Mouse (Mus musculus) layer of hippocampus, adult 18-20 months (tissue): ENCODE measurements around the gene Them7. TPM values are rescaled to one million over a fixed set of nuclear protein-coding genes. Genes with fewer than 3 reads are reported as not detected.

Experiments used
- DNase-seq, 2 experiments: peaks; one replicate each; pipeline ENCODE4 v3.0.0; 2022; ENCODE audit warnings: low spot score in 2 of 2
- total RNA-seq, 2 experiments: library from RNA; stranded (reverse); gene quantifications; 2 replicates each; pipeline ENCODE4 v1.2.3; 2021

Gene Them7
- total RNA-seq, 2 experiments from 2014 or later = not detected

GRCm38 (mm10) chr2:105234278-105234677 is 10.2 kb downstream of the Them7 start:
- DNase-seq = no peak

DNA sequence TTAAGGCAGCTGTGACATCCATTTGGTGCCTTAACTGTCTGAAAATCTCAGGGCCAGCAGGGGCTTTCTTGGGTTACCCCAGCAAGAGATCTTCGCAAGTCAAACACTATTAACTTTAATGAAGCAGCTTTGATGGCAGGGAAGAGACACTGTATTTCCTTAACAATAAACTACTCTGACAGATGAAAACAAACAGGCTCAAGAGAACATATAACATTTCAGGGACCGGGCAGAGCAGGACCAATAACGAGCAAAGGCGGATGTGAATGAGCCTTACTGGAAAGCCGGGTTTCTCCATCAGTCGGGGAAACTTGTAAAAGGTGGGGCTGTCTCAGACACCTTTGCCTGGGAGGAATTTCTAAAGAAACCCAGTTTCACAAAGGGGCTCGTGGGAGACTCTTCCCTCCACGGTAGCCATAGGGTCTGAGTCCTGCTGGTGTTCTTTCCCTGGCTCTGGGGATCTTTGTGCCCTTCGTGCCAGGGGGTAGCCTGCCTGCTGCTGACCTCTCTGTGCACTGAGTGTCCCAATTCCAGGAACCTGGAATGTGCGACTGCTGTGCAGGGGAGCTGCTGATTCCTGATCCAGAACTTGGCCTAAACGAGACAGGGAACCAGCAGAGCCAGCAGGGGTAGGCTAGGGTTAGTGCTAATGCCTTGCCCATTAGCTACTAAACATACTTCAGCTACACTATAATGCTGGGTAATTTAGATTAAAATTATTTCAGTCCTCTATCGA is 11.4 kb downstream of the Them7 start:
- no peak for DNase-seq

- no peak for DNase-seq
These were observed 13.3 kb downstream of the Them7 start for GRCm38 (mm10) chr2:105237424-105237823.

DNA sequence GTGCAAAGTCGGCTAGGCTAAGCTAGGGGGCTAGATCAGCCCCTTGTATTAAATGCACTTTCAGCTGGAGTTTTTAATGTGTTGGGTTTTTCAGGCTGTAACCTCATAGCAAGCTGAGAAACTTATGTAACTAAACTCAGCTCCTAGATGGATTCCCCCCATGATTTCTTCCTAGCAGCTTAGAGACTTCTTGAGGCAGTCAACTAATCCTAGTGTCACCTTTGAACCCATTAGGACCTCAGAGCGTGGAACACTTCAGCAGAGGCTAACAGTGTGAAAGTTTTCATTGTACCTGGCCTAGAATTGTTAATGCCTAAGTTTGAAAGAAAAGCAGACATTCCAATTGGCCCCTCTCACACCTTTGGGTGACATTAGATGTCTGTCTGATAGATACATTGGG is 13.7 kb downstream of the Them7 start:
- no peak for DNase-seq

- DNase-seq = peak in 1 of 2 experiments; percentile 55
These were observed 14.7 kb downstream of the Them7 start for GRCm38 (mm10) chr2:105238775-105239174.

GRCm38 (mm10) chr2:105240631-105241030 is 16.5 kb downstream of the Them7 start:
- no peak for DNase-seq

DNA sequence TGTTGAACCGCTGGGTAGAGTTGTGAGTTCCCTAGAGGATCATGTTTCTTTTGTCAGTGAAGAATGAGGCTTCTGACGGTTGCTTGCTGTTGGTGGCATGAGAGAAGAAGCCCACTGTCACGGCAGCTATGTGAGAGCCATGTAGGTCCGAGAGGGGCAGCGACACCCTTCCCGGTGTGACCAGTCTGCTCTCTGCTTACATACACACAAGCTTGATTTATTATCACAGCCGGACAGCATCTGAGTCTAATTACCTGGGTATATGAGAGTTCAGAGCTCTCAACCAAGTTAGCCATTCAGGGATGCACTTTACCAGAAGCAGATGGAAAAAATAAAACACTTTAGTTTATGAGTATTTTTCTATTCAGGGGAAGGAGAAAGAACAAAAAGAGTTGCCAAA is 18.8 kb downstream of the Them7 start:
- DNase-seq = no peak

GRCm38 (mm10) chr2:105244733-105245132 is 20.6 kb downstream of the Them7 start:
- DNase-seq = no peak

GRCm38 (mm10) chr2:105251978-105252377 is 27.9 kb downstream of the Them7 start:
- no peak for DNase-seq

DNA sequence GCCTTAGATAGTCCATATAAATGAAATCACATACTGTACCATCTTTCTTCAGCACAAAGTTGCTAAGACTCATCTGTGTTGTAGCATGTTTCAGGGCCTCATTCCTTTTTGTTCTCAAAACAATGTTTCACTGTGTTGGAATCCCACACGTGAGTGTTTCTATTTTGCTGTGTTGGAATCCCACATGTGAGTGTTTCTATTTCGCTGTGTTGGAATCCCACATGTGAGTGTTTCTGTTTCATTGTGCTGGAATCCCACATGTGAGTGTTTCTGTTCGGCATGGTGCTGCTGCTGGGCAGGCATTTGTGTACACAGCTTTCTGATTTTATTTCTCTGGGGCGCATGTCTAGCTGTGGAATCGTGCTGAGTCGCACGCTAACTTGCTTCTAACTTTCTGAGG is 28.7 kb downstream of the Them7 start:
- no peak for DNase-seq

- no peak for DNase-seq
These were observed 31.3 kb downstream of the Them7 start for GRCm38 (mm10) chr2:105255457-105255856.

DNA sequence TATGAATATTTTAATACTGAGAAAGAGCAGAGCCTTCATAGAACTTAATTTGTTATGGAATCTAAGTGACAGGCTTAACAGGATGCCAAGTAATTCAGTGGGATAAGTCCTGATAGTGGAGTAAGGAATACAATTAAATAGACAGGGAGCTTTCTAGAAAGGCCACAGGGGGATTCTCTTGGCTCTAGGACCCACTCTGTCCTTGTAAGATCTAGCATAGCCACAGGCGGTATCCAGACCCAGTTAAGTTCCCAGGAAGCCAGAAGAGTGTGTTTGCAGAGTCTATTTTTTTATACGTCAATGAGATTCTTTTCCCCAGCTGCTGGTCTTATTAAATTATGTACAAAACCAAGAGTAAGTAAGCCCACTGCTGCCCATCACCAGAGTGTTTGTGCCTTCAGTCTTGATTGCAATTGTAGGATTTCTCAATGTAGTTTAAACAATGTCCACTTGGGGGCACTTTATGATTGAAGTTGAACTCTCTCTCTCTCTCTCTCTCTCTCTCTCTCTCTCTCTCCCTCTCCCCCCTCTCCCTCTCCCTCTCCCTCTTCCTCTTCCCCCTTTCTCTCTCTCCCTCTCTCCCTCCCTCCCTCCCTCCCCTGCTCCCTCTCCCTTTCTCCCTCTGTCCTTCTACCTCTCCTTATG is 32.4 kb downstream of the Them7 start:
- DNase-seq = peak in 1 of 2 experiments; percentile 36

DNA sequence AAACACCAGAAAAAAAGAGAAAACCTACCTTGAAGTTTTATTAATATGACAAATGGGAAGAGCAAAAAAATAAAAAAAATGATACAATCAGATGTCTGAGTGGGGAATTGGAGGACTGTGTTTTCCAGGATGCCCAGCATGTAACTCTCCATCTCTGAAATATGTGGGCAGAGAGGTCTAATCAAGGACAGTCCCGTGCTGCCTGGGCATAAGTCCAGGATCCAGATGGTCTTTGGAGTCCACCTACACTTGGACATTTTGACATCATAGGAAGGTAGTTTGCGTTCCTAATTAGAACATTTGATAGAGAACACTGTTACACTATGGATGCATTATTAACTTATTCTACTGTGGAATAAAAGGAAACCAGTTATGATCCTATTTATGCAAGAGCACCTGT is 33.3 kb downstream of the Them7 start:
- DNase-seq = no peak

- no peak for DNase-seq
These were observed 37.2 kb downstream of the Them7 start for GRCm38 (mm10) chr2:105261335-105261734.

DNA sequence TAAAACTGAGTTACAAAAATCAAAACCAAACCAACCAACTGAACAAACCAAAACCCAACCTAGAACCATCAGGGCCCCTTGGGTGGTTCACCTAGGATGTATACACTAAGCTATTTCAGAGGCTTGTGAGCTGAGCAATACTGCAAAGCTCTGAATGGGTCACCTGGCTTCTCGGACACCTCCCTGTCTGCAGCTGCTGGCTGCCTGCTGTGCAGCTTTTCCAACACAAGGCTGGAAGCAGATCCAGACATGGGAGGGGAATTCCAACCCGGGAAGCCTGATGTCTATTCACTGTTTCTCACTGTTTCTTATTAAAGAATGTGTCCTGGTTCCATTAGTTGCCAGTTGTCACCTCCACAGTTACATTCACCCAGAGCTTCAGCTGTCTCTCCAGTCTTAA is 39.1 kb downstream of the Them7 start:
- no peak for DNase-seq

- DNase-seq = peak; percentile 43 to 70
These were observed 58.4 kb downstream of the Them7 start for GRCm38 (mm10) chr2:105282407-105283077.

DNA sequence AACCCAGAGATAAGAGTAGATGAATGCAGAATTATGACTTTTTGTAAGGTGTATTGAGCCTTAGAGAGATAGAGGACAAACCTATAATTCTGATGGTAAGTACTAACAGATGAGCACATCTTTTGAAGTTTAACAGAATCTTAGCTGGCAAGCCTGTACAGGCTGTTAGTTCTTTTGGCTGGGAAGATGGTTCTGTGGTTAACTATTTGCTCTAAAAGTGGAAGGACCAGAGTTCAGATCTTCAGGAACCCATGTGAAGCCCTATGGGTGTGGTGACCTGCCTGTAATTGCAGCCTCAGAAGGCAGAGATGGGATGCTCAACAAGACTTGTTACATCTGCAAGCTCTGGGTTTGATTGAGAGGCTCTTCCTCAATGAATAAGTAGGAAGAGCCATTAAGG is 59.7 kb downstream of the Them7 start:
- no peak for DNase-seq

DNA sequence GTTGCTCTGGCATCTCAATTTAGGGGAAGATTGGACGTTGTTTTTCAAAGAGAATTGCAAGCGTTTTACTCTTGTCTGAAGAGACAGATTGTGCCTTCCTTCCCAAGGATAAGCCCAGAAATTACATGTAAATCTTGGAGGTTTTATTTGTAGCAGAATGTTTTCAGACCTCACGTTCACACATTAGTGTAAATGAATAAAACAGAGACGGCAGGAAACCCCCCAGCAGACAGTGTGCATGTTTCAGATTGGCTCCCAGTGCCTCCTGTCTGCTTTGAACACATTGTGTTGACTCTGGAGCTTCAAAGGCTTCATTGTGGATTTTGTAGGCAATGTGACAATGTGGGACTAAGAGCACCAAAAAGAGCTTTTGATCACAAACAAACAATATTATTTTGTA is 60.7 kb downstream of the Them7 start:
- peak in 1 of 2 experiments; percentile 9 for DNase-seq

GRCm38 (mm10) chr2:105295823-105296222 is 71.7 kb downstream of the Them7 start:
- DNase-seq = no peak

DNA sequence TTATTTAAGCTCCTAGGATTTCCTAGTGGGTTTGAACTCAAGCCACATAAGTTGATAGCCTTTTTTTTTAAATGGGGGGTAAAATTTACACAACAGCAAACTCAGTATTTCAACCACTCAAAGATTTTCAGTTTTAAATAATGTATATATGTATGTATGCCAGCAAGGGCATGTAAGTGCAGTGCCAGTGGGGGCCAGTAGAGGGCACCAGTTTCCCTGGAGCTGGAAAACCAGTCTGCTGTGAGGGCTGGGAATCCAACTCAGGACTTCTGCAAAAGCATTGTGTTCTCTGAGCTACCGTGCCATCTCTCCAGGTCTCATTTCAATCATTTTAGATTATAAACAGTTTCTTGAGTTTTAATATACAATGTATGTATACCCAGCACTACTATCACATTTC is 74.8 kb downstream of the Them7 start:
- DNase-seq = no peak

- no peak for DNase-seq
These were observed 77.0 kb downstream of the Them7 start for GRCm38 (mm10) chr2:105301082-105301481.

DNA sequence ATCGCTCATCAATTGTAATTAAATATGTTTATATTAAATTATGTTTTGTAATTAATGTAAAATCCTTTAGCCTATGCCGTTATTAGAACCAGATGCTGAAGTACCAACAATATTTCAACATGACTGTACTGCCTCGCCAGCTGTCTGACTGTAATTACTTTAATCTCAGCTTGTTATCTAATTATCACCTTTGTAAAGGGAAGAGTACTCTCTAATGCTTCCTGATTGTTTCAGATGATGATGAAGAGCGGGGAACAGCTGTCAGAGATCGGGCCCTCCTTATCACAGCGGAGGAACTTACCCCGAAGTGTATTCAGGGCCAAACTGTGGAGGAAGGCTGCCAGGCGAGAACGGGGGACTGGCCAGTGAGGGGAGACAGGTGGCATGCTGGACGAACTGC is 77.4 kb downstream of the Them7 start:
- no peak for DNase-seq
